Mouse (Mus musculus): ENCODE results near the gene Naglu. TPM values are rescaled to one million over a fixed set of nuclear protein-coding genes. Genes with fewer than 3 reads are reported as not detected.

Naglu gene
- polyA plus RNA-seq, 2 experiments = 10.3 to 12.8 TPM

GRCm38 (mm10) chr11:101066549-101067412 is 3.0 kb upstream of the Naglu start:
- Histone ChIP-seq H3K4me1 (ENCODE audit: control insufficient read depth, insufficient read depth, low read length) (peaks cover 22% of the 10 kb centered on the region), H3K9ac (ENCODE audit: low read depth, low read length, severe bottlenecking) (no peak overlapping the region), H3K27me3 (ENCODE audit: control insufficient read depth, insufficient read depth, low read length) (0 out of 2 replicates have a peak, but pooled peaks cover 3% of the 10 kb centered on the region), H3K27ac (replicated peaks; ENCODE audit: low read depth, low read length) (no peak overlapping the region), H3K9me3 (ENCODE audit: control insufficient read depth, low read length) (no peaks in the 10 kb centered on the region), H3K4me2 (replicated peaks; ENCODE audit: low read depth, low read length, severe bottlenecking) (peak overlapping the region; percentile 40), H3K4me3 (replicated peaks; ENCODE audit: low read length) (0 out of 2 replicates have a peak overlapping the region, but pooled peaks have one; percentile 19), H3K36me3 (ENCODE audit: control insufficient read depth, insufficient read depth, low read length) (peaks cover 14% of the 10 kb centered on the region; the same call in 1 of the 2 replicates)
- peak; percentile 85 for DNase-seq (ENCODE audit: low spot score)
- TF ChIP-seq POLR2A (IDR thresholded peaks at IDR 0.05; ENCODE audit: borderline replicate concordance, extremely low read depth, insufficient read depth, insufficient read length) = 0 out of 2 replicates have a peak, but pooled peaks have one; percentile 14
- 28% methylated on average over 18 of the region's 18 CpGs for WGBS
- peak; percentile 38; the same call in 1 of the 2 replicates for ATAC-seq (ENCODE audit: low FRiP score, low read depth)

- Histone ChIP-seq H3K9ac (ENCODE audit: low read depth, low read length, severe bottlenecking) (peak overlapping the region; percentile 70), H3K4me3 (replicated peaks; ENCODE audit: low read length) (peak overlapping the region; percentile 73), H3K27me3 (ENCODE audit: control insufficient read depth, insufficient read depth, low read length) (0 out of 2 replicates have a peak, but pooled peaks cover 3% of the 10 kb centered on the region), H3K36me3 (ENCODE audit: control insufficient read depth, insufficient read depth, low read length) (no peaks in the 10 kb centered on the region), H3K9me3 (ENCODE audit: control insufficient read depth, low read length) (no peaks in the 10 kb centered on the region), H3K4me1 (ENCODE audit: control insufficient read depth, insufficient read depth, low read length) (0 out of 2 replicates have a peak, but pooled peaks cover 6% of the 10 kb centered on the region), H3K27ac (replicated peaks; ENCODE audit: low read depth, low read length) (no peak overlapping the region), H3K4me2 (replicated peaks; ENCODE audit: low read depth, low read length, severe bottlenecking) (peak overlapping the region; percentile 99)
- 0% methylated on average over 18 of the region's 36 CpGs for WGBS
- ATAC-seq (ENCODE audit: low FRiP score, low read depth) (peak; percentile 55), DNase-seq (ENCODE audit: low spot score) (no peak)
- no peak for TF ChIP-seq POLR2A (IDR thresholded peaks at IDR 0.05; ENCODE audit: borderline replicate concordance, extremely low read depth, insufficient read depth, insufficient read length)
Measured at GRCm38 (mm10) chr11:101070189-101070527, 346 bp downstream of the Naglu start.

- Histone ChIP-seq H3K9ac (ENCODE audit: low read depth, low read length, severe bottlenecking) (no peak overlapping the region; the same call in 1 of the 2 replicates), H3K4me3 (replicated peaks; ENCODE audit: low read length) (no peak overlapping the region), H3K27me3 (ENCODE audit: control insufficient read depth, insufficient read depth, low read length) (0 out of 2 replicates have a peak, but pooled peaks cover 3% of the 10 kb centered on the region), H3K9me3 (ENCODE audit: control insufficient read depth, low read length) (no peaks in the 10 kb centered on the region), H3K27ac (replicated peaks; ENCODE audit: low read depth, low read length) (no peak overlapping the region), H3K4me1 (ENCODE audit: control insufficient read depth, insufficient read depth, low read length) (0 out of 2 replicates have a peak, but pooled peaks cover 6% of the 10 kb centered on the region), H3K36me3 (ENCODE audit: control insufficient read depth, insufficient read depth, low read length) (no peaks in the 10 kb centered on the region), H3K4me2 (replicated peaks; ENCODE audit: low read depth, low read length, severe bottlenecking) (no peak overlapping the region)
- TF ChIP-seq POLR2A (IDR thresholded peaks at IDR 0.05; ENCODE audit: borderline replicate concordance, extremely low read depth, insufficient read depth, insufficient read length) = no peak
- WGBS = 73% methylated on average over 6 of the region's 6 CpGs
- no peak for DNase-seq (ENCODE audit: low spot score)
- ATAC-seq (ENCODE audit: low FRiP score, low read depth) = no peak
Measured at GRCm38 (mm10) chr11:101070987-101071386, 1.2 kb downstream of the Naglu start.

GRCm38 (mm10) chr11:101071810-101072428 is 2.1 kb downstream of the Naglu start:
- H3K36me3 ChIP-seq (ENCODE audit: control insufficient read depth, insufficient read depth, low read length) = no peaks in the 10 kb centered on the region
- WGBS = 73% methylated on average over 14 of the region's 14 CpGs
- ATAC-seq (ENCODE audit: low FRiP score, low read depth) (no peak), DNase-seq (ENCODE audit: low spot score) (no peak)
- no peak overlapping the region for H3K27ac ChIP-seq (replicated peaks; ENCODE audit: low read depth, low read length)
- no peaks in the 10 kb centered on the region for H3K9me3 ChIP-seq (ENCODE audit: control insufficient read depth, low read length)
- 0 out of 2 replicates have a peak, but pooled peaks cover 3% of the 10 kb centered on the region for H3K27me3 ChIP-seq (ENCODE audit: control insufficient read depth, insufficient read depth, low read length)
- H3K4me3 ChIP-seq (replicated peaks; ENCODE audit: low read length) = no peak overlapping the region
- TF ChIP-seq POLR2A (IDR thresholded peaks at IDR 0.05; ENCODE audit: borderline replicate concordance, extremely low read depth, insufficient read depth, insufficient read length) = no peak
- H3K9ac ChIP-seq (ENCODE audit: low read depth, low read length, severe bottlenecking) = no peak overlapping the region
- no peak overlapping the region for H3K4me2 ChIP-seq (replicated peaks; ENCODE audit: low read depth, low read length, severe bottlenecking)
- 0 out of 2 replicates have a peak, but pooled peaks cover 6% of the 10 kb centered on the region for H3K4me1 ChIP-seq (ENCODE audit: control insufficient read depth, insufficient read depth, low read length)

GRCm38 (mm10) chr11:101078121-101078520 is 8.3 kb downstream of the Naglu start, which contains the start of gene Hsd17b1:
Gene Hsd17b1 (plus strand): TSS chr11:101078411.
- no peak within 1 kb of the TSS for H3K27ac ChIP-seq (replicated peaks; ENCODE audit: low read depth, low read length)
- 0 out of 2 replicates have a peak within 1 kb of the TSS, but pooled peaks have one; percentile 15 for H3K4me3 ChIP-seq (replicated peaks; ENCODE audit: low read length)
- no peak within 1 kb of the TSS for H3K4me2 ChIP-seq (replicated peaks; ENCODE audit: low read depth, low read length, severe bottlenecking)
- no peak within 1 kb of the TSS for H3K9ac ChIP-seq (ENCODE audit: low read depth, low read length, severe bottlenecking)
- no peaks in the 10 kb centered on the region for H3K36me3 ChIP-seq (ENCODE audit: control insufficient read depth, insufficient read depth, low read length)
- peaks cover 34% of the 10 kb centered on the region for H3K27me3 ChIP-seq (ENCODE audit: control insufficient read depth, insufficient read depth, low read length)
- DNase-seq (ENCODE audit: low spot score) (no peak), ATAC-seq (ENCODE audit: low FRiP score, low read depth) (no peak)
- H3K4me1 ChIP-seq (ENCODE audit: control insufficient read depth, insufficient read depth, low read length) = peaks cover 3% of the 10 kb centered on the region; the same call in 1 of the 2 replicates
- 66% methylated on average over 9 of the region's 9 CpGs for WGBS
- H3K9me3 ChIP-seq (ENCODE audit: control insufficient read depth, low read length) = no peaks in the 10 kb centered on the region
- TF ChIP-seq POLR2A (IDR thresholded peaks at IDR 0.05; ENCODE audit: borderline replicate concordance, extremely low read depth, insufficient read depth, insufficient read length) = no peak

Data from limb, embryonic 14.5 days (tissue).